Mouse (Mus musculus) bone marrow, adult 2 months (tissue): ENCODE data around the gene Zfp580.

Experiments used
- CTCF ChIP-seq: fragments of 200-500 bp; IDR thresholded peaks from 2 replicates; pipeline ENCODE4 v1.5.1; 2011; ENCODE audit warnings: low read length, control low read depth; ENCODE audit not compliant: control insufficient read depth, insufficient read depth
- POLR2A ChIP-seq: fragments of 200-500 bp; IDR thresholded peaks from 2 replicates; pipeline ENCODE4 v1.6.1; 2011; ENCODE audit warnings: low read depth, mild to moderate bottlenecking, control low read depth, low read length, borderline replicate concordance; ENCODE audit not compliant: control insufficient read depth

DNA sequence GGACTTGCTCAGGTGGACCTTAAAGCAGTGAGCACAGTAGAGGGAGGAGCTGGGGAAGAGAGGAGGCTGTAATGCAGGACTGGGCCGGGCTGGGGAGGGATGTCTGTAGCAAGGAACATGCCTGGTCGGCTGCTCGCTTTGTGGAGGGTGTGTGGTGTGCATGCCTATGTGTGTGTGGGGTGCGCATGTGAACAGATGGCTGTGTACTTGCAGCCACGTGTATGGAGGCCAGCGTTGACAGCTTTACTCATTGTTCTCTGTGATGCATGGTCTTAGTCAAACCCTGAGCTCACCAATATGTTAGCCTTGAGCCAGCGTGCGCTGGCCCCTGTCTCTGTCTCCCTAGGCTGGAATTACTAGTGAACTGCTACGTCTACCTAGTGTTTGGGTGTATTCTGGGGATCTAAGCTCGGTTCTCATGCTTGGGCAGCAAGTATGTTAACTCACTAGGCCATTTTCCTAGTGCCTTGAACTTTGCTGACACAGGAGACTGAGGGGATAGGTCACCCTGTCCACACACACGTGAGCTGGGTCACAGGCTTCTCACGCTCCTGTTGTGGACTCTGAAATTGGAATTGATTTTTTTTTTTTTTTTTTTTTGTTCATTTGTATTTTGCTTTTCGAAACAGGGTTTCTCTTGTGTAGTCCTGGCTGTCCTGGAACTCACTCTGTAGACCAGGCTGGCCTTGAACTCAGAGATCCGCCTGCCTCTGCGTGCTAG, 39.8 kb downstream of the Zfp580 start:
- TF ChIP-seq CTCF = no peak
- TF ChIP-seq POLR2A = no peak
